Mouse (Mus musculus): Measurements from ENCODE around the gene Tmc7. TPM values are rescaled to one million over a fixed set of nuclear protein-coding genes. Genes with fewer than 3 reads are reported as not detected.

Gene Tmc7
- total RNA-seq, 2 experiments from 2014 or later, result 15.5 to 15.6 TPM

DNA sequence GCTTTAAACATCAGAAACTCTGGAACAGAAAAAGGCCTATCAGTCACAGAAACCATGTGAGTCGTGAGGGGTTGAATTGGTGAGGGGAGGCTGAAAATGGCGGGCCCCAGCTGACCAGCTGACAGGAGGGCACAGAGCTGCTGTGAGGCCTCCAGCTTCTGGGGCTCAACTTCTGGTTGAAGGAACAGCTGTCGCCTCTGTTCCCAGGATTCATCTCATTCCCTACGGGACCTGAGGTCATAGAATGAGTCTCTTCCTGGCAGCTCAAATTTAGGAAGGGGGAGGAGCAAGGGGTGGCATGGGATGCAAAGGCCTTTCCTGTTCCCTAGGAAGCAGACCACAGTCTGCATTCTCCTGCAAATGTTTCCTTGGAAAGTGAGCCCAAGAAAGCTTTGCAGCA, 80.7 kb downstream of the Tmc7 start:
- DNase-seq (ENCODE audit: low spot score in 2 of 2), result no peak

DNA sequence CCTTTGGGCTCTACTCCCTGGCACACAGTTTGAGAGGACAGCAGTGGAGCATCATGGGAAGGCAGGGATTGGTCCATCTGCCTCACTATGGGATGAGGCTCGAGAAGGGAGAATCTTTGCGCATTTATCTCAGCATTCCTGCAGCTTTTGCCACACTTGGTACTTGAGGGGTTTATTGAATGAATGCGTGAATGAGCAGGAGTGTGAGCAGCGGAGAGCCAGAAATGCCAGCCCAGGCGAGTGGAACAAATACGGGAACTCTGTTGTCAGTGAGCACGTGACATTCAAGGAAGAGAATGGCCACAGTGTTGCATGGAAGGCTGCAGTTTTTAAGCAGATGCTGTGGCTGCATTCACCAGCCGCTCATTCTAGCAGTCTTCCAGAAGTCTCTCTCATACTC, 82.2 kb downstream of the Tmc7 start:
- no peak for DNase-seq (ENCODE audit: low spot score in 2 of 2)

DNA sequence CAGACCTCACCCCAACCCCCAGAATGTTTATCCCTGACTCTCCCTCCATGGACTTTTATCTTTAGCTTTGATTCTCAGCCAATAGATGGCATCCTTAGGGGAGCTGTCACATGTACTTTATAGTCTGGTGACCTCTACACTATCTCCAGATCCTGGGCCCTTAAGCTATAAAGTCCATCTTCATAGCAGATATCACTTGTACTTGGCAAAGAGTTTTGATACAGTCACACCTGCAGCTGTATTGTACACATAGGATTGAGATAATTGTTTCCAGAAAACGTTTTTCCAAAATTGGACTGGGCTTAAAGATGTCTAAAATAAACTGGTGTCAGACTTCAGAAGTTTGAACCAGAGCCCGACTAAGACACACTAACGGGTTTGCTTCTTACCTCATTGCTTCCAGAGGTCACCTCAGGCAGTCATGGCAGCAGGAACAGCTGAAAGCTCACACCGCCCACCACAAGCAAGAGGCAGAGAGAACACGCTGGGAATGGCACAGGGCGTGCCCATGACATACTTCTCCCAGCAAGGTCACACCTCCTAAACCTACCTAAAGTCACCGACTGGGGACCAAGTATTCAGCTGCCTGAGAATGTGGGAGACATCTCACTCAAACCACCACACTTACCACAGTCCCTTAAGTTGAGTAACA, 84.6 kb downstream of the Tmc7 start:
- DNase-seq (ENCODE audit: low spot score in 2 of 2), result no peak

DNA sequence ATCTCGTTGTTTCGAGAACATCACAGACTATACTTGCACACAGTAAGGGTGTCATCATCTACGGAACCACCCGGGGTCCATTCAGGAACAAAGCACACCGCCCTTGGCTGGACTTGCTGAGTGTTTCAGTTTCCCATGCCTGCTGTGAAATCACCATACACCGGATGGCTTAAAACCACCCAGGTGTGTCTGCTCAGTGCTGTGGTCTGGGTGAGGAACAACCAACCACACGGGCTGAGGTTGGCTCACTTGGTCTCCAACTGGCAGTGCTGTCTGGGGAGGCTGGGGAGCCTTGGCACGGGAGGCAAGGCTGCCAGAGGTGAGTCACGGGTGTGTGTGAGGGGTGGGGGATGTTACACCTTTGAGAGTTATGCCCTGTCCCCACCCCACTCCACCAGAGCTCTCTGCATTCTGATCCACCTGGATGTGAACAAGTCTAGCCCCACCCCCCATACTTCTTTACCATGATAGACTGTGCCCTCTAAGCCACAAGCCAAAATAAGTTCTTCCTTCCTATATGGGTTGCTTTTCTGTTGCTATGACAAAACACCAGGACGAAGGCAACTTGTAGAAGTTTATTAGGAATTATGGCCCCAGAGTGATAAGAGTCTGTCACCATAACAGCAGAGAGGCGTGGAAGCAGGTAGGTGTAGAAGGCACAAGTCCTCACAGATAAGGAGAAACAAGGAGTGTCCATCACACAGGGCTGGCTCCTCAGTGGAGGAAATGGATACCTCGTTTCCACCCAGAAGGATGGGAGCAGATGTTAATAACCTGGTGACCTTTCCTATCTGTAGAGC, 85.4 kb downstream of the Tmc7 start:
- no peak for DNase-seq (ENCODE audit: low spot score in 2 of 2)

DNA sequence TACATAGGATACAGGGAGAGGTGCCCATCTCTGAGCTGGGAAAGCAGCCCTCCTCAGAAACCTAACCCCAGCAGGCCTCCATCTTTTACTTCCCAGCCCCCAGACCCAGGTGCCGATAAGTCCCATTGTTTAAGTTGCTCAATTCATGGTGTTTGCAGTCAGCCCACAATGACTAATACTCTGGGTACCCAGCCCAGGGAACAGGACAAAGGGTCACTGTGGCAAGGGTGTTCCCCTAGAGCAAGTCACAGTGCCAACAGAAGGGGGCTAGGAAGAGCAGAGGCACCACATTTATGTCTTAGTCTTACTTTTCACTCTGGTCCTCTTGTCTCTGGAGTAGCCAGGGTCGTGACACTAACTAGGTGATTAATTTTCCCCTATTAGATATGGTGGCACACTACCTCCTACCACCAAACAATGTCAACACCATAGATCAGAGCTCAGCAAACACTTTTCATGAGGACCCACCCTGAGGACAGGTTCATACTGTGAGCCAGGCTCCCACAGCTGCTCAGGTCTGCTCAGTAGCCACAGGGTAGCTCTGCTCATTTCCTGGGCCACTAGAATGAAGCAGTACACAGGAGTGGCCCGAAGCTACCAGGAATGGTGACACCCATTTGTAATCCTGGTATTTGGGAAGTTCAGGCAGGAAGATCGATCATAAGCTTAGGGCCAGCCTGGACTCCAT, 89.5 kb downstream of the Tmc7 start:
- no peak for DNase-seq (ENCODE audit: low spot score in 2 of 2)

DNA sequence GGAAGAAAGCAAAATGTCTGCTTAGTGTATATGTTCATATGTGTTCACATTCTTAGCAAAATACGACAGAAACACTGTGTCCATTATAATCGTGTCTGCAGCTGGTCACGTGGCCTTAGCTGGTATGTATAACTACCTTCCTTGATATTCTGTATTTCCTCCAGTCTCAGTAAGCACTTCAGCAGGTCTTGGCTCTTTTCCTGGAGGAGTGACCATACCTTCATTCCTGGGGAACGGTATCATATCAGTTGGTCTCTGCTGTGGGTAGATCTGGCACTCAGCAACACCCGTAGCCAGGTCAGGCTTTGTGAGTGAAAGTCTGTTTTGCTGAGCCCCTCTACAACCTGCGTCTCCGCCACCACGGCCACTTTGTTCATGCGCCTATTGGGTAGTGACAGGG, 90.6 kb downstream of the Tmc7 start:
- DNase-seq (ENCODE audit: low spot score in 2 of 2), result no peak

DNA sequence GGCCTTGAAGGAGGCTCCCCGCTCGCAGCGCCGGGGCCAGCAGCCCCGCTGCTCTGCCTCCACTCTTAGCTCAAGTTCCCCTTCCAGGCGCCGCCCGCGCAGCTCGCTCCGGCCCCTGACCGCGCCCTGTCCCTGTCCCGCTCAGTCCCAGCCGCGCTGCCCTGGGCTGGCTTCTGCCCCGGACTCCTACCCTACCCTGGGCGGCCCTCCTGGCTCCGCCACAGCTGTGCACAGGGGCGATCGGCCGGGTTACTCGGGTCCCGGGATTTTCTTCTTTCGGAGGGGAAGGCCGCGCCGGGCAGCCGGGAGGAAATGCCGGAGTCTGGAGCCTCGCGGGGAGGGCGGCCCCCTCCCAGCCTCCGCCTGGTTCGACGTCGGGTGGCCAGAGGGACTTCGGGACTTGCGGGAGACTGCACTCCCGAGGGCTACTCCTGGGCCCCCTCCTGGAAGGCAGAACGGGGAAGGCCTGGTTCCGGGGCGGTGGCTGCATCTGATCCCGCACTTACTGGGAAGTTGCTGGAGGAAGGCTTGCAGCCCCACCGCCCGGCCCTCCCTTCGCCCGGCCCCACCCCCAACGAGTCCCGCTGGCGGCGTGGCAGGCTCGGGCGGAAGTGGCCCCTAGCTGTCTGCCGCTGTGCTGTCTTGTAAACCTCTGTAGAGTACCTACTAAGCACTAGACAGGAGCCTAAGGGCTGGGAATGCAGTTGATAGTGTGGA, 92.9 kb downstream of the Tmc7 start, which contains the start of gene Itpripl2:
TSS of gene Itpripl2 (minus strand) at position 545 of the 717 bp plus-strand sequence.
- peak in 1 of 2 experiments; percentile 19 for DNase-seq (ENCODE audit: low spot score in 2 of 2)

DNA sequence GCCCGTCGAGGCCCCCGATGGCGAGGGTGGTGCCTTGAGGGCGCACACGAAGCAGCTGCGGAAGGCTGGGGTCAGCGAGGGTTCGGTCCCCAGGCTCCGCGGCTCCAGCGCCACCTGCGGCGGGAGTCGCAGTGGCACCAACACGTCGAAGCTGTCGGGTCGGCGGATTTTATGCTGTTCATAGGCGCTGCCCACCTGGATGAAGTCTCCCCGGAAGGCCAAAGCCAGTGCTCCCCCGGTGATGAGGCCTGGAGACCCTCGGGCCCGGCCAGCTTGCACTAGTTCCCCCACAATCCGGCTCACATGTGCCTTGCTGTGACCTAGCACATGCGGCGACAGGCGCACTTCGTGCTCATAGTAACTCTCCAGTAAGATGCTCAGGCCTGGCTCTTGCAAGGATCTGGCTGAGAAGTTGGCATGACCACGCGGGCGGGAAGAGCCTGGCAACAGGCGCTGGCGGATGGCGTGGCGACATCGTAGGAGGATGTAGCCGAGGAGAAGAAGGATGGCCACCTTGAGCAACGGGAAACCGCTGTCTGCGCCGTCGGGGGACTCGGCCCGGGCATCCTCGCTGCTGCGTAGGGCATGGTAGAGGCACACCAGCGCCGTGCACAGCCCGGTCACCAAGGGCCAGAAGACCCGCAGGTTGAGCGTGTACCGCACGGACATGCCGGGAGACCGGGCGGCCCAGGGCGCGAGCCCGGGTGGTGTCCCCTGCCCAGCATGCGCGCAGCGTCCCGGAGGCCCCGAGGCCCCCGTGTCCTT, 93.7 kb downstream of the Tmc7 start:
- DNase-seq (ENCODE audit: low spot score in 2 of 2), result no peak

DNA sequence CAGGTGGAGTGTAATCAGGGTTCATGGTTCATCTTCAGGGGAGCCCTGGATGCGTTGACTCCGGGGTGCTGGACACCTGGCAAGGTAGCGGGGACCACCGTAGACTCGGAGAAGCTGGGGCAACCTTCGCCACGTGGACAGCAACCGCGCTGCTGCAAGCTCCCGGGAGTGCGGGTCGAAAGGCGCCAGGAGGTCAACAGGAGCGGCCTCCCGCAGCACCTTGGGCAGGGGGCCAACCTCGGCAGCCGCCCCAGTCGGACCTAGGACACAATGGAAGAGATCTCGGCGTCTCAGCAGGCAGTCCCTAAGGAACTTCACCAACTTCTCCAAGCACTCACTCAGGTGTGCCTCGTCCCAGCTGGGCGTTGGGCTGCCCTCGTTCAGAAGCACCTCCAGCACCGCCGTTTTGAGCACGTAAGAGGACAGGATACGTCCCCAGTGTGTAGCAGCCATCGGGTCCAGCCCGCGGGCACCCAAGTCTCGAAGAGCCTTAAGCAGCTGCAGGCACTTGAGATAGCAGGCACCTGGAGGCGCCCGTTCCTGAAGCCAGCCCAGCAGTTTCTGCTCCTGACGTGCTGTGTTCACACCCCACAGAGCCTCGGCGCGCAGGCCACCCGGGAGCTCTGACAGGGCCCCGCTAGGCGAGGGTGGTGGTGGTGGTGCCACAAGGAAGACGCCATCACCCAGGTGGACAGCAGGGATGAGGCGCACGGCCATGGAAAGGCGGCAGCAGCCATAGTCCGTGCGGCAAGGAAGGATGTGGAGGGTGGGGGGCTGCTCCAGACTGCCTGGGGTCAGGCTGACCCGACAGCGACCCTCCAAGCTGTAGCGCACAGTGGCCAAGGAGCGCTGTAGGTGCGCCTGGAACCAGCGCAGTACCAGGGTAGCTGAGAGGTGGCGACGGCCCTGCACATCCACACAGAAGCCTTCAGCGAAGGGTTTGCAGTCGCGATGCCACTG, 94.5 kb downstream of the Tmc7 start:
- DNase-seq (ENCODE audit: low spot score in 2 of 2), result no peak

DNA sequence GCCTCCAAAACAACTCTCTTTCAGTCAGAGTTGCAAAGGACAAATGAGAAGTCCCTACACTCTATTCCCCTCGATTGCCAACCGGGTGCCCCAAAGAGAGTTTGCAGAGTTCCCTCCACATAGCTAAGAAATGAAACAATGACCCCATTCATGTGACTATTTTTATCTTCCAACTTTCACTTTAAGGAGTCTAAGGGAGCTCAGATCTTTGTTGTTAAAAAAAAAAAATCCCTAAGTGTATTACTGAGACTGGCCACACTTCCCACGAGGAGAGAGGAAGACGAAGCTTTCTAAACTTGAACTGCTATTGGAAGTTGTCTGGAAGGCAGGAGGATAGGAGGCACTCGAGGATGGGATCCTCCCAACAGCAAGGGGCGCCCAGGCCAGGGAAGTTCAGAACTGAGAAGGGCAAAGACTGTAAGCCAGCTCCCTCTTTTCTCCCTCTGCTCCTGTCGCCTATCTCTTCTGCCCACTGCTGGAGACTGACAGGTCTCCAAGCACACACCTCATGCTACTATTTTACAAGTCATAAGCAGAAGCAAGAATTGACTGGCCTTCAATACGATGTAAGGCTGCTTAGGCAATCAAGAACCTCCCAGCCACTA, 96.4 kb downstream of the Tmc7 start:
- DNase-seq (ENCODE audit: low spot score in 2 of 2), result no peak

DNA sequence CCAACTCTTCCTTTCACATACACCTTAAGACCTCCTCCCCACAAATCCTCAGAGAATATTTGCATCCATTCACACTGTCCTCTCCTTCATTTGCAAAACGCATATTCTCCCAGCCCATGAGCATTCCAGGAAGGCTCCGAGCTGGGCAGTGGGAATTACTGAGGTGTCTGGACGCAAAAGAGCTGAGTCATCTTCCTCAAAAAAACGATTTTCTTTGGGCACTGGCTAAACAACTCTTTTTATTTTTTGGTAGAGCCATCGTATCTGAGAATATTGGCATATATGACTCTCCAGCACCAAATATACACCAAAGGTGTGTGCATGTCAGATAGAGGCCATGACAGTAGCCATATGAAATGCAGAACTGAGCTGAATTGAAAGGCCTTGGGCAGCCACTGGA, 97.6 kb downstream of the Tmc7 start:
- DNase-seq (ENCODE audit: low spot score in 2 of 2), result no peak

Other genes with a start within 250 kb of the Tmc7 start
- 10 to 100 TPM; 87.5 to 95.5 TPM for gene Syt17, start 136.5 kb downstream of the Tmc7 start, total RNA-seq (2021)
- gene Itpripl2, start 92.8 kb downstream of the Tmc7 start, total RNA-seq (2021), result 1 to 10 TPM; 2.9 to 3.3 TPM
- gene Coq7, start 51.4 kb downstream of the Tmc7 start, total RNA-seq (2021), result 10 to 100 TPM; 34.1 to 35.5 TPM
- under 1 TPM; 0.38 to 0.40 TPM for gene Tmc5, start 12.6 kb upstream of the Tmc7 start, total RNA-seq (2021)
- gene Gde1, start 121.0 kb upstream of the Tmc7 start, total RNA-seq (2021), result 100 to 1,000 TPM; 198 TPM
- 10 to 100 TPM; 45.9 to 51.1 TPM for gene Ccp110, start 127.8 kb upstream of the Tmc7 start, total RNA-seq (2021)
- 10 to 100 TPM; 58.3 to 62.8 TPM for gene Vps35l, start 155.5 kb upstream of the Tmc7 start, total RNA-seq (2021)